Mouse (Mus musculus) activated CD4-positive, CD25-positive, alpha-beta regulatory T cell, adult 9 weeks (primary cell): ENCODE data around the gene Hinfp. TPM values are rescaled to one million over a fixed set of nuclear protein-coding genes. Genes with fewer than 3 reads are reported as not detected.

Experiments
- polyA plus RNA-seq: library from polyadenylated mRNA; unstranded; fragments of 100-300 nt; shearing (Covaris generic); gene quantifications from one replicate; pipeline ENCODE4 v1.2.1, GENCODE M21; 2017

Hinfp gene
- 32.9 TPM for polyA plus RNA-seq

GRCm38 (mm10) chr9:44305466-44306079 is at the start of gene Hinfp:
Hinfp (minus strand) TSS chr9:44305671.

GRCm38 (mm10) chr9:44343781-44344421 is 38.4 kb upstream of the Hinfp start, which contains the start of gene Hmbs:
Hmbs (minus strand) TSS chr9:44344228.

DNA sequence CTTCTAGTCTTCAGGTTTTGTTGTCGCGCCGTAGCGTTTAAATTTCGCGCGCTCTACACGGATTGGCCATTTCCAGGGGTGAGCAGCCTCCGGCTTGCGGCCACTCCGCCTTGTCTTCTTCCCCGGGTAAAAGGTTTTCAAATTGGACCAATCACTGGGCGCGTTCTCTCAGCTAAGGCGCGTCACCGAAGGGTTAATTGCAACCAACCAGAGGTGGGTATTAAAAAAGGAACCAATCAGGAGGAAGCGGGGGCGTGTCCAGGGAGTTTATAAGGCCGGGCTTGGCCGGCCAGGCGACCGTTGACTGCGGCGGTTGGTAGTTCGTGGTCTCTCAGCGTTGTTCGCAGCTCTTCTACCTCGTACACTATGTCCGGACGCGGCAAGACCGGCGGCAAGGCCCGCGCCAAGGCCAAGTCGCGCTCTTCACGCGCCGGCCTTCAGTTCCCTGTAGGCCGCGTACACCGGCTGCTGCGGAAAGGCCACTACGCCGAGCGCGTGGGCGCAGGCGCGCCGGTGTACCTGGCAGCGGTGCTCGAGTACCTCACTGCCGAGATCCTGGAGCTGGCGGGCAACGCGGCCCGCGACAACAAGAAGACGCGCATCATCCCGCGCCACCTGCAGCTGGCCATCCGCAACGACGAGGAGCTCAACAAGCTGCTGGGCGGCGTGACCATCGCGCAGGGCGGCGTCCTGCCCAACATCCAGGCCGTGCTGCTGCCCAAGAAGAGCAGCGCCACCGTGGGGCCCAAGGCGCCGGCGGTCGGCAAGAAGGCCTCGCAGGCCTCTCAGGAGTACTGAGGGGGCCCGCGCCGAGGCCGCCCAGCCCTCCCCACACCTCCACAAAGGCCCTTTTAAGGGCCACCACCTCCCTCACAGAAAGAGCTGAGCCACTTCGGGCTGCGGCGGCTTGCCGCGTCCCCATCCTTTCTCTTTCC is 29.2 kb upstream of the Hinfp start, which contains the start of gene H2afx:
H2afx (plus strand) TSS at position 299 of the 935 bp plus-strand sequence.

GRCm38 (mm10) chr9:44325768-44326370 is 20.4 kb upstream of the Hinfp start, which contains the start of gene Dpagt1:
Dpagt1 (plus strand) TSS chr9:44326019.

GRCm38 (mm10) chr9:44319887-44320798 is 14.7 kb upstream of the Hinfp start, which contains the start of gene C2cd2l:
C2cd2l (minus strand) TSS chr9:44320285.

DNA sequence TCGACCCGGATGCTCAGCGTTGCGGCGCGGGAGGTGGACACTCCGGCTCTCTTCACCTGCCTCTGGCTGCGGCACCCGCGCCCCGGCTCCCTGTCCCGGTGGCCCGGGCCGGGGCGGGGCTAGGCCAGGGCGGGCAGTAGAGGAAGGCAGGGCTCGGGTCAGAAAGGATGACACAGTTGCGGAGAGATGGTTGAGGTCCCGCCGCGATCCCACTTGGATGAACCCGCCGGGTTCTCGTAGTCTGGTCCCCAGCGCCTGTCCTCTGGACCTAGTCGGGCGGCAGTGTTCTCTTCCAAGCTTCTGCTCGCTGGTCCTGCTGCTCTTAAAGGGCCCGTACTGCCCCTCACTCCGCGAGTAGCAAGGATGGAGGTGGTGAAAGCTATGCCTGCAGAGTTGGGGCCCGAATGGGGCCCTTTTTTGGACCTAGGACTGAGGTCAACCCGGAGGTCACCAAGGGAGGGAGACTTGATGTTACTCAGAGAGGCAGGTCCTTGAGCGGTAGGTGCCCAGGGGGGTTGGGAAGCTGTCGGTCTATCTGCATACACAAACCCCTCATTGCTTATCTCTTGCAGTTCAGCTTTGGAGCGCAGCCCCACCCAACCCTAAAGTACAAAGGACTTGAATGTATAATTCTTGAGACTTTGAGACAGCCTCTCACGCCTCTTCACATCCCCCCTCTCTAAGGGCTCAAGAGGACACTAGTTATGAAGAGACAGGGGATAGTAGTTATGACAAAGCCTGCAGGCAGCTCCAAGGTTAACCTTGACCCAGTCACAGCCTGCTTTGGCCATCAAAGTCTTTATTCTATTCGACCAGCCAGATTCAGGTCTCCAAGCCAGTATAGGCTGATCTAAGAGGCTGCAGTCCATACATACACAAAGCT is 17.2 kb downstream of the Hinfp start, which contains the start of gene Abcg4:
Abcg4 (minus strand) TSS at position 540 of the 883 bp plus-strand sequence.

DNA sequence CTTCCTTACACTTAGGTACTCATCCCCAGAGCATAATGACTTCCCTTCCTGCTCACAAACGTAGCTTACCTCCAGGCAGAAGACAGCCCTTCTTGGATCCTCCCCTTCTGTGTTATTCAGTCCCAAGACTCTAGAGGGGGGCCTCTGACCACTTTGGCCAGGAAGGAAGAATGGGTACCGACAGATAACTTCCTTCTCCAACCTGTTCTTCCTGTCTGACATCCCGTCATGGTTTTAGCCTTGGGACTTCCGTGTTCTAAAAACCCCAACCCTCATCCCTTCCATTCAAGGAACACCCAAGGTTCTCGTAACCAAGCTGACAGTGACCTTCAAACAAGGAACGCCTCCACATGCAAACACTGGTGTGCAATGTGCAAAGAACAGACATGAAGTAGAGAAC is 37.0 kb downstream of the Hinfp start, which contains the start of gene Nlrx1:
Nlrx1 (minus strand) TSS at position 168 of the 400 bp plus-strand sequence.

DNA sequence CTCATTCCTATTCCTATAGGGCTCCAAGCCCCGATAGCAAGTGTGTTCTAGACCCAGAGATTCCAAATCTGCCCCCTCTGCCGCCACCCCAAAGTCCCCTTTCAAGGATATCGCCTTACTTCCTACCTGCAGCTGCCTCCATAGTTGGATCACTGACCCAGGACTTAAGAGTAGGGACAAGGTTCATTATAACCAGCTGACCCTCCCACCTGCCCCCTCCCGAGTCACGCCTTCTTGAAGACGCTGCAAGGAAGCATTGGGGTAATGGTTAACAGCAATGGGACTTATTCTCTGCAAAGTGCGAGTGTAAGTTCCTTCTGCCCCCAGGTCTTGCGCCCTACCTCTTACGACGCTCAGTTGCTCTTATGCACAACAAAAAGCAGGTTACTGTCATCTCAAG is 54.2 kb downstream of the Hinfp start, which contains the start of gene Pdzd3:
Pdzd3 (minus strand) TSS at position 158 of the 400 bp plus-strand sequence.

Other genes with a start within 250 kb of the Hinfp start
- gene Usp2, start 238.7 kb downstream of the Hinfp start, polyA plus RNA-seq: 1.9 TPM
- not detected for gene Mfrp, start 203.9 kb downstream of the Hinfp start, polyA plus RNA-seq
- gene C1qtnf5, start 198.4 kb downstream of the Hinfp start, polyA plus RNA-seq: not detected
- gene Gm49380, start 192.2 kb downstream of the Hinfp start, polyA plus RNA-seq: not detected
- gene Rnf26, start 192.2 kb downstream of the Hinfp start, polyA plus RNA-seq: 11.6 TPM
- not detected for gene Mcam, start 171.2 kb downstream of the Hinfp start, polyA plus RNA-seq
- gene Cbl, start 71.6 kb downstream of the Hinfp start, polyA plus RNA-seq: 33.6 TPM
- not detected for gene Ccdc153, start 65.0 kb downstream of the Hinfp start, polyA plus RNA-seq
- 0.21 TPM for gene Pdzd3, start 54.2 kb downstream of the Hinfp start, polyA plus RNA-seq
- gene Nlrx1, start 37.1 kb downstream of the Hinfp start, polyA plus RNA-seq: 12.2 TPM
- 0.32 TPM for gene Abcg4, start 17.1 kb downstream of the Hinfp start, polyA plus RNA-seq
- gene C2cd2l, start 14.6 kb upstream of the Hinfp start, polyA plus RNA-seq: 8.9 TPM
- 24.2 TPM for gene Dpagt1, start 20.3 kb upstream of the Hinfp start, polyA plus RNA-seq
- 27.0 TPM for gene H2afx, start 29.0 kb upstream of the Hinfp start, polyA plus RNA-seq
- 34.4 TPM for gene Hmbs, start 38.6 kb upstream of the Hinfp start, polyA plus RNA-seq
- gene Vps11, start 56.0 kb upstream of the Hinfp start, polyA plus RNA-seq: 73.3 TPM
- gene Hyou1, start 73.8 kb upstream of the Hinfp start, polyA plus RNA-seq: 29.2 TPM
- 31.3 TPM for gene Slc37a4, start 91.2 kb upstream of the Hinfp start, polyA plus RNA-seq
- gene Rps25, start 101.5 kb upstream of the Hinfp start, polyA plus RNA-seq: 1,803 TPM
- 137 TPM for gene Trappc4, start 101.9 kb upstream of the Hinfp start, polyA plus RNA-seq
- gene Ccdc84, start 112.9 kb upstream of the Hinfp start, polyA plus RNA-seq: 59.5 TPM
- gene Foxr1, start 135.5 kb upstream of the Hinfp start, polyA plus RNA-seq: 0.18 TPM
- gene Upk2, start 149.3 kb upstream of the Hinfp start, polyA plus RNA-seq: not detected
- 10.4 TPM for gene Bcl9l, start 177.2 kb upstream of the Hinfp start, polyA plus RNA-seq